Mouse (Mus musculus): ENCODE measurements around the gene Wdr82.

Wdr82 gene

DNA sequence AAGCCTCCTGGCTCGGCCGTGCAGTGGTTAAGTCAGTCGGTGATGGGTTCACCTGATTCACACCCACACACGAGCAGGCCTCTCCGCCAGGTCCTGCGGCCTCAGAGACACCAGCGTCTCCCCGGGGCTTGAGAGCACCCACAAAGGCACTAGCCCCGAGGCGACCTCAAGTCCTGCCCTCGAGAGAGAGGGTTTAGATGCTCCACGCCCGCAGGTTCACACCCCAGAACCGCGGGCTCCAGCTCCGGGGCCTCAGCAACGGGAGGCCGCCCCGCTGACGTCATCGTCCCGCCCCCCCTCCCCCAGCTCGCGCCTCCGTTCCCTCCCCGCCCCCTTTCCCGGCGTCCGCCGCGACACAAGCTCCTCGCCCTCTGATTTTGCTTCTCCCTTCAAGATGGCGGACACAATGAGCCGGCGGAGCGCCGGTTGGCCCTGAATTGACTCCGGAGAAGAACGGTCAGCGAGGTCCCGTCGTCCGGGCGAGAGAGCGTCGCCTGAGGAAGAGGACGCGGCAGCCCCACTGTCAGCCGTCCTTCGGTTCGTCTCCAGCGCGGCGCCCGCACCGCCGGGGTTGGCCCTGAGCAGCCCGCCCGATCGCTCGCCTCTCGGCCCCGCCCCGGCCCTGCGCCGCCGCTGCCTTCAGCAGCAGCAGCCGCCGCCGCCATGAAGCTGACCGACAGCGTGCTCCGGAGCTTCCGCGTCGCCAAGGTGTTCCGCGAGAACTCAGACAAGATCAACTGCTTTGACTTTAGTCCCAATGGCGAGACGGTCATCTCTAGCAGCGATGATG, at the start of gene Wdr82:
TSS of gene Wdr82 (plus strand) at position 373 of the 790 bp plus-strand sequence.
- DNase-seq = peak; percentile 88 to 91

GRCm38 (mm10) chr9:106123599-106123998, 47.1 kb upstream of the Wdr82 start:
- peak; percentile 14 to 19 for DNase-seq

DNA sequence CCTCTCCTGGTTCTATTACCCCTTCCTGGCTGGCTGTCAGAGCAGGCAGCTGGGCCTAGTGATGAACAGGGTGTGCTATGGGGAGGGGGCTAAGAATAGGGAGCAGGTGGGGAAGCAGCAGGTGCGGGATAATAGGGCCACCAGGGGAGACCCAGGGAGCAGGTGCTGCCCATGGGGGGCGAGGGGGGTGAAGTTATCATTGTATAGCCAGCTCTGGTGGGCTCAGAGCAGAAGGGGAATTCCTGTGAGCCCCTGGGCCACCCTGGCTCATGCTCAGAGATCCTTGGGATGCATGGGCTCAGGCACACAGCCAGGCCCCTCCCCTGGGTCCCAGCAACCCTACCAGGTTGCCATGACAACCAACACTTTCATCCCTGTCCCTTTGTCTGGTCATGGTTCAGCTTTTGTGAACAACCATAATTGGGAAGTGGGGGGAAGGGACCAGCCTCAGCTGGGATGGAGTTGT, 43.9 kb upstream of the Wdr82 start:
- DNase-seq = no peak

- DNase-seq = no peak
Observed at GRCm38 (mm10) chr9:106129072-106129471, 41.7 kb upstream of the Wdr82 start.

- DNase-seq = no peak
Observed at GRCm38 (mm10) chr9:106130250-106130649, 40.5 kb upstream of the Wdr82 start.

- no peak for DNase-seq
Observed at GRCm38 (mm10) chr9:106137671-106138216, 33.0 kb upstream of the Wdr82 start.

GRCm38 (mm10) chr9:106139763-106140162, 31.0 kb upstream of the Wdr82 start:
- no peak for DNase-seq

- DNase-seq = no peak
Observed at GRCm38 (mm10) chr9:106141955-106142354, 28.8 kb upstream of the Wdr82 start.

DNA sequence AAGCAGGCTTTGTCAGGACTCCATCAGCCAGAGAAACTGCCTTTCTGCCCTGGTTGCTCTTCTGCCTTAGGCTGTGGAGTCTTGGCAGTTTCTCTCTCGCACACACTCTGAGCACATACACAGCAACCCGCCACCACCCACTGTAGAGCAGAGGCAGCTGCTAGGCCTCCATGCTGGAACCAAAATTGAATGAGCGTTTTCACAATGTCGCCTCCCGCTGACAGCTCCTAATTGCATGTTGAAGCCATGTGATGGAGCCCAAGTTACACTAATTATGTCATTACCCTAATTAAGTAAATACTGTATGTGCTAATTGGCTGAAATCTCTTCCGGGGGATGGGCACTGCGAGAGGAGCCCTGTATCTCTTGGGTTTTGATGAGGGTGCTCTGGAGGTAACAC, 26.6 kb upstream of the Wdr82 start:
- no peak for DNase-seq

DNA sequence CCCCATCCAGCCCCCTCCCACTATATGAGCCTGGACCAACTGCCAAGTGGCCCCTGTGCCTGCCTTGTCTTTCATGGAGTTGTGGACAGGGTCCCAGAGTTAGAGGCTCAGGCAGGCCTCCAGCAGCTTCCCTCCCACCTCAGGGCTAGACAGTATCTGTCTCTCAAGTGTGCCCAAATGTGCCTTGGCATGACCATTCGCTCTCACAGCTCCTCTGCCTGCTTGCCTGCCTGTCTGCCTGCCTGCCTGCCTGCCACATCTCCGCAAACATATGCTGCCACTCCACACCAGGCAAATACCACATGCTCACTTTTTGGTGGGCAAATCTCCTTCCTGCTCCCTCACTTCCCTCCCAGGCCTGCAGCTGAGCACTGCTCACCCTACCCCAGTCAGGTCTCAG, 25.1 kb upstream of the Wdr82 start:
- no peak for DNase-seq

- no peak for DNase-seq
Observed at GRCm38 (mm10) chr9:106147281-106147680, 23.4 kb upstream of the Wdr82 start.

- DNase-seq = no peak
Observed at GRCm38 (mm10) chr9:106147851-106148431, 22.8 kb upstream of the Wdr82 start.

DNA sequence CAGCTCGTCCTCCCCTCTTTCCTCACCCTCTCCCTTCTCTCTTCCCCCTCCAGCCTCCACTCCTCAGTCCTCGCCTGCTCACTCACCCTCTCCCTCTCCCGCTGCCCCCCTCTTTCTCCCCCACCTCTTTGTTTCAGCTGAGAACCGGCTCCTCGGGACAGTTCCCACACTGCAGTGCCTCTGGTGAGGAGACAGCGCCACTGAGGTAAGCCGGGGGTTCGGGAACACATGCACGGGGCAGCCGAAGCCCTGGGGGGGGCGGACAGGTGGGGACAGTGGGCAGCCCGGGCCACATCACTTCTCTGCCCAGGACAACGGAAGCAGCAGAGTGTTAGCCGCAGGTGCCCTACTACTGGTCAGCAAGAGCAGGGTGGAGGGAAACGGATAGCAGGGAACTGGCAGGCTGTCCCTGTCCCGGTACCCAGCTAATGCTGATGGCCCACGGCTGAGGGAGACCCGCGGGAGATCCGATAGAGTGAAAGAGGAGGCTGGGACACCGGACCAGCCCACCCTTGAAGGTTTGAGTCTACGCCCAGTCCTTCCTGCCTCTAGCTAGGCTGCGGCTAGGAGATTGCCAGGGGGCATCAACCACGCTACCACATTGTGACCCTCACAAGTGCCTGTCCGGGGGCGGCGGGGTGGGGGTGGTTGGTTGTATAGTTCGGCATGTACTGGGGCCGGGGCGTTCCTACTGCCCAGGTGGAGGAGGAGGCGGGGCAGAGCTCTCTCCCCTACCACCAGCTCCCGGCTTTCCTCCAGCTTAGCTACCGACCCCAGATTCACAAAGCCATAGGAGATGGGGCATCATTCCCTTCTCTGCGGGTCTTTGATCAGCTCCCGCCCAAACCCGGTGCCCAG, 22.0 kb upstream of the Wdr82 start:
- DNase-seq = no peak

- DNase-seq = no peak
Observed at GRCm38 (mm10) chr9:106149399-106149754, 21.4 kb upstream of the Wdr82 start.

- no peak for DNase-seq
Observed at GRCm38 (mm10) chr9:106154106-106154505, 16.6 kb upstream of the Wdr82 start.

GRCm38 (mm10) chr9:106156419-106156818, 14.3 kb upstream of the Wdr82 start:
- DNase-seq = peak; percentile 34 to 40

DNA sequence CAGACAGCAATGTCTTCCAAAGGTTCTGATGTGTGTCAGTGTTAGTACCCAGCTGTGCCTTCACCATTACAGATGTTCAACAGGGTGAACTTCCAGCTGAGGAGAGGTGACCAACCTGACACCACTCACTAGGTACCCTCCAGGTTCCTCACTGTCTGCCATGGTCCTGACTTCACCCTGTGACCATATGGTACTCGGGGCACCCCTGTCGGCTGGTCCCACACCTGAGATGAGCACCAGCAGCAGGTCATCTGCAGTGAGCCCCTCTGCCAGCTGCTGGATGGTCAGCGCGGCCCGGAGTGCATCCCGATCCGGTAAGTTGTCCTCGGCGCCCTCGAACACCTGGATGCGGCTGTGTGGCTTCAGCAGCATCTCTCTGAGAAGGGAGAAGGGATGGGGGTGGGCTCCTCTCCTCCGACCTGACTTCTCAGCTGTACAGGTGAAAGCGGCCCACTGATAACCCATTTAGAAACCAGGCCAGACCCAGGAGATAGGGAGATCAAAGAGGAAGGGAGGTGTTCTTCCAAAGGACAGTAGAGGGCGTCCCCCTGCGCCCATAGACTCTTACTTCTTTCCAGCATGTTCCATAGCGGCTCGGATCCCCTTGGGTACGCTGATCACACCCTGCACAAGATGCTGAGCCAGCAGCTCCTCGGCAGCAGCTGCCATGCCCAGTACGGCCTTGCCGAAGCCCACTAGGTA, 13.7 kb upstream of the Wdr82 start:
- no peak for DNase-seq

DNA sequence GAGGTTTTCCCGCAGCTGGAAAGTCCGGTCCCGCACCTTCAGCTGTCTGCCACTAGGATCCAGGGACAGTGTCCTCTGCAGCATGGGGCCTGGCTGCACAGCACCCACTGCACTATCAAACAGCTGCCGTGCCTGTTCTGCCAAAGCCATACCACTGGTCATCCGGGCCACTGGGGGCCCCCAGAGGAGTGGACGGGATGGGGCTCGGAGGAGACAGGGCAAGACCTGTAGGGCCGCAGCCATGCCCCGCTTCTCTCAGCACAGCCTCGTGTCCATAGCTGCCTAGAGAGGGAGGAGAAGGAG, 13.2 kb upstream of the Wdr82 start:
- DNase-seq = no peak

DNA sequence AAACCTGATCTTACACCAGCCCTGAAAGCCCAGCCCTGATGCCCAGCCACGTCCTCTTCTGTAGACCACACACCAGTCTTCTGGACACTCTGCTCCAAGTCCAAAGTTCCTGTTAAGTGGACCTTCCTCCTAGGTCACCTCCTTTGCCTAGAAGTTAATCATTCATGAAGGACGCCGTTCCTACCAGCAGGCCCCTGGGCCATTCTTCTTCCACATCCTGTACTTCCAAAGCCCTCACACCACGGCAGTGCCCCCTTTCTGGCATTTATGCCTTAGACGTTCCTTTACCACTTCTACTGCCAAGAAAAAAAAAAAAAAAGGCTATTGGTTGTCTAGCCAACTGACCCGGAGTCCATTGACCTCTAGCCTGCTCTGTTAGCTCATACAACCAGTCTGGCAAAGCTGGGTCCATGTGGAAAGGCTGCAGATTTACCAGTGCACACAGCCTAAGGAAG, 12.7 kb upstream of the Wdr82 start, which contains the start of gene Glyctk:
TSS of gene Glyctk (minus strand) at position 102 of the 455 bp plus-strand sequence.
- DNase-seq = no peak

- DNase-seq = no peak
Observed at GRCm38 (mm10) chr9:106159237-106159636, 11.5 kb upstream of the Wdr82 start.

DNA sequence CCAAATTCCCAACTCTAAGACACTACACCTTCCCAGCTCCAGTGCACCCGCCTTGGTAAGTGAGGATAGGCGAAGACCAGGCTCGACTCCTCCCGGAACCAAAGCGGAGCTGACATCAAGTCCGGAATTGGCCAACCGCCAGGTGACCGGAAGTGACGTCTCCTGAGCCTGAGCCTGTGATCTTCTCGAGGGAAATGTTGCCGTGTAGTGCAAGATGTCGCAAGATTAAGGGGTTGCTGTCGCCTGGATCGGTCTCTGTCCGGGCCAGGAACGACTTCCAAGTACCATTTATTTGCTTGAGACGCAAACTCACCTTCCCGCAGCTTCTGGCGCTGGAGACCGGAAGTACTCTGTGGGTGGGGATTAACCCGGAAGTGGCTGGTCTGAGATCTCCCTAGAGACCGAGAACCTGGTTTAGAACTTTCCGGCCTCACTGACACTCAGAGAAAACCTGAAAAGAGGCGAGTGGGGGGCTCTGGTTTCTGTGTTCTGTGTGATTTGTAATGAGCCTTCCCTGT, 10.9 kb upstream of the Wdr82 start:
- DNase-seq = peak; percentile 75 to 76

DNA sequence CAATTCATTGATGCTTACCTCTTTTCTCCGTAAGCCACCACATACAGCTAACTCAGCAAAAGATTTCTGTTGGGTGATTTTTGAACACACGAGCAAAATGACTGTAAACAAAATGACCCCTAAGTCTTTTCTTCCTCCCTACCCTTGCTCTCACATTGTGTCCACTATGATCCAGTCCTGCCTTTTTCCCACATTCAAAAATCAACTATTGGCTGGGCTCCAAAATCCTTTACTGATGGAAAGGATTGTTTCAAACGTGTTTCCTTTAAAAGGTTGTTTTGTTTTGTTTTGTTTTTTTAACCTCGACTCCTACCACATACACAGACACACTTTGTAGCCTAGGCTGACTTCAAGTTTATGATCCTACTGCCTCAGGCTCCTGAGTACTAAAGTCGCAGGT, 10.3 kb upstream of the Wdr82 start:
- no peak for DNase-seq
